ENCODE assay signal across 24 mouse cellular contexts in the genomic region with DNA sequence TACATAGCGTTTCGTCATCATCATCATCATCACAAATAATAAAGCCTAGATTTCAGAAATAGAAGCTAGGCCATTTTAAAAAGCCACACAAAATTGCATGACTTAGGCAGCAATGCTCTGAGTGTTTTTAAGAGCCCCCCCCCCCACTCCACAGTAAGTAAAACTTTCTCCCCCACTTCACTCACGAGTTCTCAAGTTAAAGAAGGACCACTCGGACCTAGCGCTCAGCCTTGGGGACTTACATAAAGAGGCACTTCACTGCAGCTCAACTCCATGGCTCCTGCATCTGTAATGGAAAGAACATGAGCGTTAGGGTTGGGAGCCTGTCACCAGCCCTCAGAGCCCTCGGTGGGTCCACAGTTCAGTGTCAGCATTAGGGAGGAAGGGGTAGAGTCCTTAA.
DNase-seq lines count a peak whose midpoint lies in the region; ATAC-seq and TF ChIP-seq lines count a peak whose summit lies in the region.
"Had no signal": no experiment of that assay in that cellular context is flagged by ENCODE, and none has a peak within 500 bp of the region (broad histone marks: within the 10 kb centered on the region; RNA-seq: fewer than 3 reads in every experiment).

No protein-coding gene starts in this region.

- TF ChIP-seq CTCF in lung, postnatal 0 days (IDR thresholded peaks at IDR 0.05): no peak

- TF ChIP-seq EP300 in lung, postnatal 0 days (IDR thresholded peaks at IDR 0.05): peak; percentile 40; the same call in 1 of the 2 replicates

- H3K4me2 ChIP-seq in lung, postnatal 0 days (replicated peaks; ENCODE audit: low read depth, low read length): no peak overlapping the region
- H3K4me2 ChIP-seq: embryonic facial prominence, embryonic 12.5 days; forebrain, embryonic 13.5 days; forebrain, embryonic 15.5 days had no signal

- WGBS in heart, embryonic 10.5 days: 80% methylated on average over 7 of the region's 7 CpGs
- 60% methylated on average over 7 of the region's 7 CpGs for WGBS in lung, postnatal 0 days

- H3K27me3 ChIP-seq in heart, embryonic 10.5 days (ENCODE audit: insufficient read depth, poor library complexity, severe bottlenecking): no peaks in the 10 kb centered on the region
- H3K27me3 ChIP-seq in lung, postnatal 0 days (replicated peaks; ENCODE audit: insufficient read depth, low read length): no peaks in the 10 kb centered on the region
- H3K27me3 ChIP-seq: CH12.LX; embryonic facial prominence, embryonic 12.5 days; forebrain, embryonic 13.5 days; forebrain, embryonic 15.5 days; Patski had no signal

- ATAC-seq in lung, postnatal 0 days: peak; percentile 74
- ATAC-seq: activated CD4-positive, CD25-positive, alpha-beta regulatory T cell, adult 4 months; CD4-positive, CD25-positive, alpha-beta regulatory T cell, adult 4 months; forebrain, embryonic 13.5 days; forebrain, embryonic 15.5 days; forebrain, postnatal 0 days; Patski had no signal

- H3K4me1 ChIP-seq in heart, embryonic 10.5 days: peaks cover 11% of the 10 kb centered on the region
- H3K4me1 ChIP-seq in lung, postnatal 0 days (ENCODE audit: insufficient read depth, low read depth, low read length): no peaks in the 10 kb centered on the region
- H3K4me1 ChIP-seq: forebrain, embryonic 15.5 days had no signal

- peak; percentile 36 for DNase-seq in heart, adult 11 months
- no peak for DNase-seq in heart, embryonic 10.5 days (ENCODE audit: low spot score)
- DNase-seq in lung, postnatal 0 days (ENCODE audit: low spot score): peak; percentile 77
- DNase-seq in lung, postnatal 4 days: no peak
- no peak for DNase-seq in layer of hippocampus, adult 18-20 months (ENCODE audit: low spot score in 2 of 2)
- DNase-seq: adrenal gland, adult 8-10 months; adrenal gland, postnatal 14 days; adrenal gland, postnatal 36 days; B cell, adult 2 months; cerebellum, adult 11-12 months; cerebellum, adult 2 months; cerebellum, adult 9-10 months; cerebellum, postnatal 10 days; cerebellum, postnatal 25 days; forebrain, postnatal 0 days had no signal

- no peak overlapping the region for H3K4me3 ChIP-seq in heart, embryonic 10.5 days
- no peak overlapping the region for H3K4me3 ChIP-seq in lung, postnatal 0 days (ENCODE audit: low read depth, low read length)
- H3K4me3 ChIP-seq: embryonic facial prominence, embryonic 10.5 days; embryonic facial prominence, embryonic 12.5 days; forebrain, embryonic 13.5 days; forebrain, embryonic 15.5 days had no signal

- H3K9ac ChIP-seq in lung, postnatal 0 days (replicated peaks; ENCODE audit: low read depth): no peak overlapping the region
- H3K9ac ChIP-seq: embryonic facial prominence, embryonic 12.5 days; forebrain, embryonic 13.5 days; forebrain, embryonic 15.5 days; forebrain, postnatal 0 days had no signal

- H3K9me3 ChIP-seq in heart, embryonic 10.5 days: no peaks in the 10 kb centered on the region
- H3K9me3 ChIP-seq in lung, postnatal 0 days (ENCODE audit: low read length): no peaks in the 10 kb centered on the region
- H3K9me3 ChIP-seq: embryonic facial prominence, embryonic 10.5 days; embryonic facial prominence, embryonic 12.5 days; forebrain, embryonic 13.5 days; forebrain, embryonic 15.5 days; G1E had no signal

- no peaks in the 10 kb centered on the region for H3K36me3 ChIP-seq in heart, embryonic 10.5 days
- no peaks in the 10 kb centered on the region for H3K36me3 ChIP-seq in lung, postnatal 0 days (ENCODE audit: insufficient read depth, low read length)
- H3K36me3 ChIP-seq: embryonic facial prominence, embryonic 10.5 days; embryonic facial prominence, embryonic 12.5 days; forebrain, embryonic 15.5 days; G1E had no signal

- H3K27ac ChIP-seq in heart, embryonic 10.5 days: no peak overlapping the region
- H3K27ac ChIP-seq in lung, postnatal 0 days (ENCODE audit: low read length): no peak overlapping the region
- H3K27ac ChIP-seq: embryonic facial prominence, embryonic 10.5 days; embryonic facial prominence, embryonic 12.5 days; forebrain, embryonic 13.5 days; forebrain, embryonic 15.5 days had no signal

Comparison
In these comparisons a context has a peak if more than half of its experiments do, and no peak if none do; other contexts are left out.
1. DNase-seq: peak in heart, adult 11 months (single experiment) and lung, postnatal 0 days (single experiment); none in heart, embryonic 10.5 days (single experiment), lung, postnatal 4 days (0 of 2) and layer of hippocampus, adult 18-20 months (0 of 2).